In genomic region chr5:92635891-92636290, GRCm38 (mm10) we compare ENCODE assay signal across 28 mouse cellular contexts. TPM values are rescaled to one million over a fixed set of nuclear protein-coding genes. Genes with fewer than 3 reads are reported as not detected.
"Had no signal": no experiment of that assay in that cellular context is flagged by ENCODE, and none has a peak within 500 bp of the region (broad histone marks: within the 10 kb centered on the region; RNA-seq: fewer than 3 reads in every experiment).

No protein-coding gene starts in this region.

- H3K9ac ChIP-seq: embryonic facial prominence, embryonic 12.5 days; embryonic facial prominence, embryonic 13.5 days; embryonic facial prominence, embryonic 15.5 days; forebrain, embryonic 12.5 days; forebrain, embryonic 13.5 days; forebrain, embryonic 15.5 days; forebrain, postnatal 0 days had no signal

- H3K36me3 ChIP-seq: embryonic facial prominence, embryonic 10.5 days; embryonic facial prominence, embryonic 12.5 days; embryonic facial prominence, embryonic 13.5 days; embryonic facial prominence, embryonic 15.5 days; forebrain, embryonic 10.5 days; forebrain, embryonic 12.5 days; forebrain, embryonic 15.5 days had no signal

- H3K4me1 ChIP-seq: embryonic facial prominence, embryonic 12.5 days; embryonic facial prominence, embryonic 13.5 days; embryonic facial prominence, embryonic 15.5 days; forebrain, embryonic 10.5 days; forebrain, embryonic 12.5 days; forebrain, embryonic 13.5 days; forebrain, embryonic 15.5 days had no signal

- H3K27ac ChIP-seq: embryonic facial prominence, embryonic 10.5 days; embryonic facial prominence, embryonic 12.5 days; embryonic facial prominence, embryonic 13.5 days; embryonic facial prominence, embryonic 15.5 days; forebrain, embryonic 10.5 days; forebrain, embryonic 12.5 days; forebrain, embryonic 13.5 days; forebrain, embryonic 15.5 days; gastrocnemius, adult 2 months had no signal

- H3K27me3 ChIP-seq: embryonic facial prominence, embryonic 12.5 days; embryonic facial prominence, embryonic 13.5 days; embryonic facial prominence, embryonic 15.5 days; forebrain, embryonic 12.5 days; forebrain, embryonic 13.5 days; forebrain, embryonic 15.5 days had no signal

- H3K9me3 ChIP-seq: embryonic facial prominence, embryonic 10.5 days; embryonic facial prominence, embryonic 12.5 days; embryonic facial prominence, embryonic 13.5 days; embryonic facial prominence, embryonic 15.5 days; forebrain, embryonic 10.5 days; forebrain, embryonic 12.5 days; forebrain, embryonic 13.5 days; forebrain, embryonic 15.5 days had no signal

- DNase-seq: cerebellum, adult 2 months; cerebellum, adult 8-10 months; cerebellum, adult 9-10 months; cerebellum, adult 9-11 months; cerebellum, postnatal 10 days; cerebellum, postnatal 14 days; cerebellum, postnatal 25 days; cerebellum, postnatal 36 days; embryo, embryonic 11 days; forebrain, postnatal 0 days; gastrocnemius, adult 2 months; gastrocnemius, postnatal 10 days; gastrocnemius, postnatal 14 days; gastrocnemius, postnatal 25 days; gastrocnemius, postnatal 36 days; heart, adult 18-20 months had no signal

- H3K4me2 ChIP-seq: embryonic facial prominence, embryonic 12.5 days; embryonic facial prominence, embryonic 13.5 days; embryonic facial prominence, embryonic 15.5 days; forebrain, embryonic 12.5 days; forebrain, embryonic 13.5 days; forebrain, embryonic 15.5 days had no signal

- ATAC-seq: forebrain, embryonic 13.5 days; forebrain, embryonic 14.5 days; forebrain, embryonic 15.5 days; forebrain, embryonic 16.5 days; forebrain, postnatal 0 days had no signal

- H3K4me3 ChIP-seq: embryonic facial prominence, embryonic 10.5 days; embryonic facial prominence, embryonic 12.5 days; embryonic facial prominence, embryonic 13.5 days; embryonic facial prominence, embryonic 15.5 days; erythroblast, embryonic 14.5 days; forebrain, embryonic 10.5 days; forebrain, embryonic 12.5 days; forebrain, embryonic 13.5 days; forebrain, embryonic 15.5 days; gastrocnemius, adult 2 months had no signal

RNA-seq across cellular contexts. Expression of gene Ccdc158, which starts 39.2 kb away (rescaled TPM):
- total RNA-seq: gastrocnemius, postnatal 10 days; heart, adult 18-20 months had no signal
- polyA plus RNA-seq: erythroblast, embryonic 14.5 days had no signal

RNA-seq across cellular contexts. Expression of gene Shroom3, which starts 47.3 kb away (rescaled TPM):
- total RNA-seq: granulocyte monocyte progenitor cell, adult 5-6 weeks had no signal
